Comparison of ENCODE assay signal across 18 mouse cellular contexts in the genomic region with DNA sequence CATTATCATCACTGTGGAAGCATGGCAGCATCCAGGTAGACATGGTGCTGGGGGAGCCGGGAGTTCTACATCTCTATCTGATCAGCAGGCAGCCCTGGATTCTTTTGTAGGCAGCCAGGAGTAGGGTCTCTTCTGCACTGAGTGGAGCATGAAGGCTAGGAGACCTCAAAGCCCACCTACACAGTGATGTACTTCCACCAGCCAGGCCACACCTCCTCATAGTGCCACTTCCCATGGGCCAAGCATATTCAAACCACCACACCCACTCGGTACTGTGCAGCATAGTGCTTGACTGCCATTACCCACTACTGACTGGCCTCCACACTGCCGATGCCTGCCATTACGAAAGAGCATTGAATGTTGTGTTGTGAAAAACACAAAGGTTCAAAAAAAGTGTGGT. TPM values are rescaled to one million over a fixed set of nuclear protein-coding genes. Genes with fewer than 3 reads are reported as not detected.
DNase-seq lines count a peak whose midpoint lies in the region; ATAC-seq and TF ChIP-seq lines count a peak whose summit lies in the region.
"Had no signal": no experiment of that assay in that cellular context is flagged by ENCODE, and none has a peak within 500 bp of the region (broad histone marks: within the 10 kb centered on the region; RNA-seq: fewer than 3 reads in every experiment).

No protein-coding gene starts in this region.

- no peak for DNase-seq in gastrocnemius, adult 2 months
- DNase-seq in gastrocnemius, postnatal 36 days = no peak
- DNase-seq in lung, embryonic 14.5 days = no peak
- no peak for DNase-seq in lung, postnatal 14 days
- DNase-seq in layer of hippocampus, postnatal 14 days (ENCODE audit: low spot score in 2 of 2) = no peak
- no peak for DNase-seq in adrenal gland, postnatal 36 days
- DNase-seq: cerebellum, adult 2 months; forebrain, postnatal 0 days; liver, postnatal 0 days; retina, postnatal 1 day; spleen, adult 18-20 months had no signal

- intact Hi-C loops in gastrocnemius, adult 2 months (cut with DNase I) = loop anchor here (5.0 kb wide), 1 partner anchor 137 kb away; no protein-coding TSS in a partner anchor
- intact Hi-C loops in gastrocnemius, postnatal 36 days (cut with DNase I) = no loop called here

- WGBS in lung, embryonic 14.5 days = 93% methylated on average over 4 of the region's 4 CpGs
- 95% methylated on average over 4 of the region's 4 CpGs for WGBS in intestine, embryonic 15.5 days
- 92% methylated on average over 4 of the region's 4 CpGs for WGBS in stomach, embryonic 16.5 days

- peak; percentile 29; the same call in 1 of the 2 replicates for ATAC-seq in lung, embryonic 14.5 days (ENCODE audit: insufficient read depth)
- ATAC-seq in intestine, embryonic 15.5 days = 0 out of 2 replicates have a peak, but pooled peaks have one; percentile 29
- ATAC-seq in stomach, embryonic 16.5 days (ENCODE audit: insufficient read depth, low FRiP score) = no peak
- ATAC-seq: activated CD4-positive, CD25-positive, alpha-beta regulatory T cell, adult 4 months; forebrain, postnatal 0 days; liver, postnatal 0 days; midbrain, embryonic 15.5 days had no signal

- H3K27ac ChIP-seq in gastrocnemius, adult 2 months = peak overlapping the region; percentile 84
- H3K27ac ChIP-seq in lung, embryonic 14.5 days (ENCODE audit: low read depth) = peak overlapping the region; percentile 86; the same call in 1 of the 2 replicates
- H3K27ac ChIP-seq in intestine, embryonic 15.5 days = peak overlapping the region; percentile 92
- peak overlapping the region; percentile 99 for H3K27ac ChIP-seq in stomach, embryonic 16.5 days (ENCODE audit: low read length)
- H3K27ac ChIP-seq: hindbrain, embryonic 15.5 days; midbrain, embryonic 15.5 days; neural tube, embryonic 12.5 days had no signal

- H3K4me2 ChIP-seq in lung, embryonic 14.5 days = no peak overlapping the region
- no peak overlapping the region for H3K4me2 ChIP-seq in intestine, embryonic 15.5 days (replicated peaks)
- peak overlapping the region; percentile 56 for H3K4me2 ChIP-seq in stomach, embryonic 16.5 days (ENCODE audit: low read depth, low read length)
- H3K4me2 ChIP-seq: hindbrain, embryonic 15.5 days; midbrain, embryonic 15.5 days; neural tube, embryonic 12.5 days had no signal

- TF ChIP-seq CTCF in gastrocnemius, adult 2 months (IDR thresholded peaks at IDR 0.05) = no peak
- no peak for TF ChIP-seq CTCF in lung, embryonic 14.5 days (IDR thresholded peaks at IDR 0.05; ENCODE audit: low read depth)

- 0 out of 2 replicates have a peak, but pooled peaks cover 5% of the 10 kb centered on the region for H3K4me1 ChIP-seq in lung, embryonic 14.5 days (ENCODE audit: insufficient read depth)
- H3K4me1 ChIP-seq in intestine, embryonic 15.5 days (replicated peaks) = peaks cover 11% of the 10 kb centered on the region; the same call in 1 of the 2 replicates
- peaks cover 19% of the 10 kb centered on the region for H3K4me1 ChIP-seq in stomach, embryonic 16.5 days (ENCODE audit: control insufficient read depth, insufficient read depth, low read length)
- H3K4me1 ChIP-seq: hindbrain, embryonic 15.5 days; midbrain, embryonic 15.5 days; neural tube, embryonic 12.5 days had no signal

- no peaks in the 10 kb centered on the region for H3K27me3 ChIP-seq in lung, embryonic 14.5 days (ENCODE audit: insufficient read depth, low read length)
- no peaks in the 10 kb centered on the region for H3K27me3 ChIP-seq in intestine, embryonic 15.5 days (replicated peaks)
- H3K27me3 ChIP-seq in stomach, embryonic 16.5 days (ENCODE audit: control insufficient read depth, insufficient read depth, low read length) = no peaks in the 10 kb centered on the region
- H3K27me3 ChIP-seq: hindbrain, embryonic 15.5 days; midbrain, embryonic 15.5 days; neural tube, embryonic 12.5 days had no signal

- no peak overlapping the region for H3K9ac ChIP-seq in lung, embryonic 14.5 days
- no peak overlapping the region for H3K9ac ChIP-seq in intestine, embryonic 15.5 days
- no peak overlapping the region for H3K9ac ChIP-seq in stomach, embryonic 16.5 days (ENCODE audit: low read length)
- H3K9ac ChIP-seq: forebrain, postnatal 0 days; hindbrain, embryonic 15.5 days; liver, postnatal 0 days; midbrain, embryonic 15.5 days; neural tube, embryonic 12.5 days had no signal

- H3K36me3 ChIP-seq in lung, embryonic 14.5 days (ENCODE audit: insufficient read depth) = no peaks in the 10 kb centered on the region
- H3K36me3 ChIP-seq in intestine, embryonic 15.5 days = no peaks in the 10 kb centered on the region
- no peaks in the 10 kb centered on the region for H3K36me3 ChIP-seq in stomach, embryonic 16.5 days (ENCODE audit: control insufficient read depth, insufficient read depth, low read length)
- H3K36me3 ChIP-seq: G1E; hindbrain, embryonic 15.5 days; midbrain, embryonic 15.5 days; neural tube, embryonic 12.5 days had no signal

- H3K4me3 ChIP-seq in gastrocnemius, adult 2 months = no peak overlapping the region
- no peak overlapping the region for H3K4me3 ChIP-seq in lung, embryonic 14.5 days (ENCODE audit: low read depth, low read length)
- H3K4me3 ChIP-seq in intestine, embryonic 15.5 days (replicated peaks) = no peak overlapping the region
- no peak overlapping the region for H3K4me3 ChIP-seq in stomach, embryonic 16.5 days (replicated peaks; ENCODE audit: low read length)
- H3K4me3 ChIP-seq: hindbrain, embryonic 15.5 days; midbrain, embryonic 15.5 days; neural tube, embryonic 12.5 days had no signal

- H3K9me3 ChIP-seq in lung, embryonic 14.5 days (ENCODE audit: low read depth, low read length) = no peaks in the 10 kb centered on the region
- H3K9me3 ChIP-seq in intestine, embryonic 15.5 days = no peaks in the 10 kb centered on the region
- H3K9me3 ChIP-seq in stomach, embryonic 16.5 days (replicated peaks; ENCODE audit: control insufficient read depth, low read length) = 0 out of 2 replicates have a peak, but pooled peaks cover 4% of the 10 kb centered on the region
- H3K9me3 ChIP-seq: hindbrain, embryonic 15.5 days; midbrain, embryonic 15.5 days; neural tube, embryonic 12.5 days had no signal

RNA-seq across cellular contexts. Expression of a gene that starts 28.0 kb away (rescaled TPM):
- total RNA-seq in gastrocnemius, adult 2 months (2021) = 1 to 10 TPM; 3.4 to 5.1 TPM
- total RNA-seq in gastrocnemius, postnatal 36 days (2021) = 1 to 10 TPM; 3.4 to 4.5 TPM
- 1.8 and 1.9 TPM in 2 replicates for polyA plus RNA-seq in lung, embryonic 14.5 days (2014; fragmentation: Nextera tagmentation; extraction: Ambion mirVana)
- 1.8 TPM in 2 replicates for polyA plus RNA-seq in intestine, embryonic 15.5 days (2015; fragmentation: Nextera tagmentation; extraction: Ambion mirVana)
- polyA plus RNA-seq in stomach, embryonic 16.5 days (2015; fragmentation: Nextera tagmentation; extraction: Ambion mirVana) = 1.8 and 2.0 TPM in 2 replicates
- 1 to 10 TPM; 3.8 to 4.7 TPM for total RNA-seq in layer of hippocampus, postnatal 14 days (2021)
- 1 to 10 TPM; 1.2 to 2.8 TPM for total RNA-seq in adrenal gland, postnatal 36 days (2021)
- polyA plus RNA-seq: activated CD4-positive, CD25-positive, alpha-beta regulatory T cell, adult 4 months; G1E had no signal

RNA-seq across cellular contexts. Expression of a gene that starts 33.7 kb away (rescaled TPM):
- 10 to 100 TPM; 21.8 to 29.1 TPM for total RNA-seq in gastrocnemius, adult 2 months (2021)
- total RNA-seq in gastrocnemius, postnatal 36 days (2021) = 10 to 100 TPM; 17.3 to 21.7 TPM
- 19.4 and 20.1 TPM in 2 replicates for polyA plus RNA-seq in lung, embryonic 14.5 days (2014; fragmentation: Nextera tagmentation; extraction: Ambion mirVana)
- polyA plus RNA-seq in intestine, embryonic 15.5 days (2015; fragmentation: Nextera tagmentation; extraction: Ambion mirVana) = 19.6 and 20.8 TPM in 2 replicates
- polyA plus RNA-seq in stomach, embryonic 16.5 days (2015; fragmentation: Nextera tagmentation; extraction: Ambion mirVana) = 28.1 and 33.2 TPM in 2 replicates
- 1 to 10 TPM; 7.3 to 8.5 TPM for total RNA-seq in layer of hippocampus, postnatal 14 days (2021)
- total RNA-seq in adrenal gland, postnatal 36 days (2021) = 10 to 100 TPM in 1 of 2 experiments, 1 to 10 TPM in 1; 7.5 to 11.1 TPM
- polyA plus RNA-seq: activated CD4-positive, CD25-positive, alpha-beta regulatory T cell, adult 4 months; G1E had no signal
